Mouse (Mus musculus) mature B cell (primary cell): ENCODE results near the gene Magea4.

ENCODE experiments used
- in situ Hi-C: fragments of 300-500 bp; cut with MboI; formaldehyde crosslinking; loops from 2 replicates; pipeline ENCODE4 v1.14.3; 2019

Gene Magea4

GRCm38 (mm10) chrX:72221717-72222116 lies at the start of gene Magea4:
Magea4 (plus strand) TSS chrX:72222017.
- in situ Hi-C loops = no loop called here

- in situ Hi-C loops = no loop called here
These were observed 18.8 kb upstream of the Magea4 start for GRCm38 (mm10) chrX:72202944-72203554.

- in situ Hi-C loops = no loop called here
These were observed 48.8 kb downstream of the Magea4 start for GRCm38 (mm10) chrX:72270637-72271036.
